Mouse (Mus musculus): ENCODE measurements at regions not wholly inside any gene's neighbourhood (a gene's known extent, or its start where the extent isn't known, plus 50 kb on each side); places are given as distances from the start of the nearest gene placed in this dataset.

GRCm38 (mm10) chr11:48176451-48176850 lies 187.7 kb upstream of the Sgcd start:
- no peak for DNase-seq (ENCODE audit: extremely low spot score, low spot score)

- DNase-seq (ENCODE audit: extremely low spot score, low spot score) = no peak
Observed at GRCm38 (mm10) chr11:48152219-48152618, 163.4 kb upstream of the Sgcd start.

- DNase-seq (ENCODE audit: extremely low spot score, low spot score) = no peak
Observed at GRCm38 (mm10) chr11:48133335-48133734, 144.6 kb upstream of the Sgcd start.

DNA sequence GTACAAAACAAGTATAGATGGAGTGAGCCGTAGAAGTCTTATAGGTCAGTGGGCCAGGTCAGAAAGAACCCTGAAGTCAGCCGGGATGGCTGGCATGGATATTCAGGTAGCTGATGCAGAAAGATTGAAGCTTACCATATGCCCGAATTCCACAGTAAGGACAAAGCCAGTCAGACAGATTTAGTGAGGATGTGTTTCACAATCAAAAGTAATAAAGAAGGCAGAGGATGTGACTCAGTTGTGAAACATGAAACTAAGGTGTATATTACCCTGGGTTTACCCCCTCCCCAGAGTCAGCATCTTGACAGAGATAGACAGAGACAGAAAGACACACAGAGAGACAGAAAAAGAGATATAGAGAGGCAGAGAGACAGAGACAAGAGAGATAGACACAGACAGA lies 109.3 kb upstream of the Sgcd start:
- DNase-seq (ENCODE audit: extremely low spot score, low spot score) = no peak

- no peak for DNase-seq (ENCODE audit: extremely low spot score, low spot score)
Observed at GRCm38 (mm10) chr11:48097455-48097854, 108.7 kb upstream of the Sgcd start.

- no peak for DNase-seq (ENCODE audit: extremely low spot score, low spot score)
Observed at GRCm38 (mm10) chr11:48067072-48067471, 78.3 kb upstream of the Sgcd start.

GRCm38 (mm10) chr11:48063719-48064118 lies 75.0 kb upstream of the Sgcd start:
- DNase-seq (ENCODE audit: extremely low spot score, low spot score) = no peak

DNA sequence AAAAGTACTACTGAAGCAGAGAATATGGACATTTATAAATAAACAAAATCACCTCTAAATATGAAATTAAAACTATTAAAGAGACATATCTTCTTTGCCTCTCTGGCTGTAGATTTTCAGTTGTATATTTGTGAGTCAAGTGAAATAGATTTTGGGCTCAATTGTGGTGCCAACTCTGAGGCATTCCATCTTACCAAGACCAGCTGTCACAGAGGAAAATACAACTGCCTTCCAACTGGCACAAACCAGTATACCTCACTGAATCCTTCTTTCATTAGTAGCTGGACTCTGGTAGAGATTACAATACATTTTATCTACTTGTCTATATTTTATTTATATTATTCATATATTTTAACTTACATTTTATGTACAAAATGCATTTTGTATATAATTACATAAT lies 72.7 kb upstream of the Sgcd start:
- DNase-seq (ENCODE audit: extremely low spot score, low spot score) = no peak

- no peak for DNase-seq (ENCODE audit: extremely low spot score, low spot score)
Observed at GRCm38 (mm10) chr11:48051156-48051866, 62.5 kb upstream of the Sgcd start.

- DNase-seq (ENCODE audit: extremely low spot score, low spot score) = no peak
Observed at GRCm38 (mm10) chr11:48048311-48048710, 59.5 kb upstream of the Sgcd start.
